Mouse (Mus musculus): ENCODE results near the gene Sgpp1.
"Not testable (repeated sequence)": the region's sequence is repeated elsewhere in the genome, so short reads cannot be mapped to it uniquely, and the experiment has no call there.

The Sgpp1 gene

DNA sequence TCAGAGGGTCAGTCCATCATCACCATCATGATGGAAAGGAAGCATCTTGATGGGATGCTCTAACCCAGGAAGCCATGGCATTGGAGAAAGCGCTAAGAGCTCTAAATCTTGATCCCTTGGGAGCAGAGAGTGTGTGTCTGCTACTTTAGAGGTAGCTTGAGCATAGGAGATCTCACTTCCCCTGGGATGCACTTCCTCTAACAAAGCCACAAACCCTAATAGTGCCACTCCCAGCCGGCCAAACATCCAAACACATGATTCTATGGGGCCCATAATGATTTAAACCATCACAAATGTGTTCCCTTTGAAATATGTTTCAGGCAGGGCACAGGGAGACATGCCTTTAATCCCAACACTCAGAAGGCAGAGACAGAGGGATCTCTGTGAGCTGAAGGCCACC is 46.5 kb downstream of the Sgpp1 start:
- no peak for DNase-seq (ENCODE audit: low read depth, low spot score)

DNA sequence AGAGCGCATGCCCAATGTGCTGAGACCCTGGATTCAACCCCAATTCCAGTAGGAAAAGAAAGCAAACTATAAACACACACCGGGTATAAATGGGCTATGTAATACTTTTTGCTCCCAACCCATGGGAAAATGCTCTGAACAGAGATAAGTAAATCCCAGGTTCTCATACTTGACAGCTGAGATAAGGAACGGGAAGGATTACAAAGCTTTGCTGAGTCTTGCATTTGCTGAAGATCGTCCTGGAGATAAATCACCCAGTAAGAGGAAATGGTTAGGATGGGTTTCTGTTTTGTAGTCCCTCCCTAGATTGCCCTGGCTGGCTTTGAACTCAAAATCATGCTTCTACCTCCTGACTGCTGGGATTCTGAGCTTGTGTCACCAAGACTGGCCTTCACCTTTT is 48.2 kb downstream of the Sgpp1 start:
- no peak for DNase-seq (ENCODE audit: low read depth, low spot score)

DNA sequence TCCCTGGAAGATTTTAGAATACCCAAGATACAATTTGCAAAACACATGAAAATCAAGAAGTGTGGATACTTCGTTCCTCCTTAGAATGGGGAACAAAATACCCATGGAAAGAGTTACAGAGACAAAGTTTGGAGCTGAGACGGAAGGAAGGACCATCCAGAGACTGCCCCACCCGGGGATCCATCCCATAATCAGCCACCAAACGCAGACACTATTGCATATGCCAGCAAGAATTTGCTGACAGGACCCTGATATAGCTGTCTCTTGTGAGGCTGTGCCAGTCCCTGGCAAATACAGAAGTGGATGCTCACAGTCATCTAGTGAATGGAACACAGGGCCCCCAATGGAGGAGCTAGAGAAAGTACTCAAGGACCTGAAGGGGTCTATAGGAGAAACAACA is 51.5 kb downstream of the Sgpp1 start:
- DNase-seq (ENCODE audit: low read depth, low spot score) = not testable (repeated sequence)

DNA sequence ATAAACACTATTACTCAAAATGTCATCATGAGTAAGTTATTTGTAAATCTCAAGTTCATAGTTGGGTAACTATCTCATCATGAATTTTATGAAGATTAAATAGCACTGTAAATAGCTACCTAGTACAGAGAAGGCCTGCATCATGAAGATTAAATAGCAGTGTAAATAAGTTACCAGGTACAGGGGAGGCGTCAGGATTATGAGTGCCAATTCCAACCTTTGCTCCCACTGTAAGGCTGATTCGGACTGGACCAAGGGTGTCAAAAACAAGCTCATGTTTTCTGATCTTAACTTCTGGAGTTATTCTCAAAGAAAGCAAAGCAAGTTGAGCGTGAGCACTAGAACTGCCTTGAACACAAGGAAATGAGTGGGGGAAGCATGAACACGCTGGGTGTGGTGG is 51.9 kb downstream of the Sgpp1 start:
- DNase-seq (ENCODE audit: low read depth, low spot score) = no peak

DNA sequence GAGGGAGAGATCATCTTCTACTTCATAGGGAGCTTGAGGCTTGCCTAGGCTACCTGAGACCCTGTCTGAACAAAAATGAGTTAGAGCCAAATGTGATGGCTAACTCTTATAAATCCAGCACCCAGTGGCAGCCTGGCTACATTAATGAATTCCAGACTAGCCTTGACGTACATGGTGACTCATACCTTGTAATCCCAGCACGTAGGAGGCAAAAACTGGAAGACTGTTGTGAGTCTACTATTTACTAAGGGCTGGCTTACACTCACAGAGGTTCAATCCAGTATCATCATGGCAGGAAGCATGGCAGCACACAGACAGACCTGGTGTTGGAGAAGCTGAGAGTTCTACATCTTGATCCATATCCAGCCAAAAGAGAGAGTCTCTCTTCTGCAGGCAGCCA is 52.7 kb downstream of the Sgpp1 start:
- no peak for DNase-seq (ENCODE audit: low read depth, low spot score)

DNA sequence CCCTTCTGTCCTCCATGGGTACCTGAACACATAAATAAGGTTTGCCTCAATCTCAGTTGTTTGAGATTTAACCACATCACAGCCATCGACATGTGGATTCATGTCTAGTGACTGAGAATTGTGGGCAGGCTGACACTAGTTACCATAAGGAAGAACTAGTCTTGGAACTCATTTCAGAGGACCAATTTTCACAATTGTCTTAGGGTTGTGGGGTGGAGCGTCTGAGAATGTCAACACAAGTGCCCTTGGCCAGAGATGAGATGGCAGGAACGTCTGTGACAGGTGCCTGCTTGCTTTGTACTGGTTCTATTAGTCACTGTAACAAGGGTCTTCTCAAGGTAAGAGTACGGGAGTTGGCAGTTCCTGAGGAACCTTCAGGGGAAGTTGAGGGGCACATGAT is 54.4 kb downstream of the Sgpp1 start:
- DNase-seq (ENCODE audit: low read depth, low spot score) = no peak

DNA sequence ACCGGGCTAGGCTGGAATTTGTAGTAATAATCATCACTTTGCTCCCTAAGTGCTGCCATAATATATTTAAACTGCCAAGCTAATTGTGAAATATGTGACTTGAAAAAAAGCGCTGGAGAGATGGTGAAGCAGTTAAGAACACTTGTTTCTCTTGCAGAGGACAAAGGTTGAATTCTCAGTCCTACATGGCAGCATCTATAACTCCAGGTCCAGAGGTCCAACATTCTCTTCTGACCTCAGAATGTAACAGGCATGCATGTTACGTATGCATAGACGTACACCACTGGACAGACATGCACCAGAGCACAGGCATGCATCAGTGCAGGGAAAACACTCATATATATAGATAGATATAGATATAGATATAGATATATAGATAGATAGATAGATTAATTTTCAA is 57.1 kb downstream of the Sgpp1 start:
- DNase-seq (ENCODE audit: low read depth, low spot score) = no peak

DNA sequence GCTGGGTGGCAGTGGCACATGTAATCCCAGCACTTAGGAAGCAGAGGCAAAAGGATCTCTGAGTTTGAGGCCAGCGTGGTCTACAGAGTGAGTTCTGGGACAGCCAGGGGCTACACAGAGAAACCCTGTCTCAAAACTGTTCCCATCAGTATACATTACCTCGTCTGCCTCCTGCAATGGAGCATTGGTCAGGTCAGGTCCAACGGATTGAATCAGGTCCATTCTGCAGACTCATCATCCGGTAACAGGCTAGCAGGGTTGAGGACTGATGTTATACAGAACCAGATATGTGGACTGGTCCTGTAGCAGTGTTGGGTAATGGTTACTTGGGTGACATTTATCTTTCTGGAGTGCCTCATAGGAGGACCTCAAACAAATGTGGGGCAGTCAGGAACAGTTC is 62.9 kb downstream of the Sgpp1 start:
- no peak for DNase-seq (ENCODE audit: low read depth, low spot score)

DNA sequence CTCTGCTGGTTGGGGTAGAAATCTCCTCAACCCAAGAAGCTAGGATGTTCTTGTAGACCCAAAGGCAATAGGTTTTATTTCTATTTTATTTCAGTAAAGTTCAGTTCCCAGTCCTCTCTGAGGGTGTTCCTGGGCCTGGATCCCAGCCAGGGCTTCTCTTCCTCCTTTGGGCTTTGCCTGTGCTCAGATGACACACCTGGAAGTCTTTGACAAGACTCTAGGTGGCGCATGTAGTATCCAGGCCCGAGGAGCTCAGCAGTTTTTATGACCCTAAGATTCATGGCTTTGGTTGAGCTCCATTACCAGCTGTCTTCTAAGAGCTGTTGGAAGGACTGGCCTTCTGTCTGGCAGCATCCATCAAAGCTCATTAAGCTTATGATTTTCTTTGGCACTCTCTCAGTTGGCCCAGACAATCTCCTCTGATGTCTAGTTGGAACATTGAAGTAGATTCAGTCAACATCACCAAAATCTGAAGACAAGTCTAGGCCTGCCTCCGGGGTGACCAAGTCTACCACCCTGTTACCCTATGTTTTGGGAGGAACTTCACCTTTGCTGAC is 63.7 kb downstream of the Sgpp1 start:
- DNase-seq (ENCODE audit: low read depth, low spot score) = no peak

DNA sequence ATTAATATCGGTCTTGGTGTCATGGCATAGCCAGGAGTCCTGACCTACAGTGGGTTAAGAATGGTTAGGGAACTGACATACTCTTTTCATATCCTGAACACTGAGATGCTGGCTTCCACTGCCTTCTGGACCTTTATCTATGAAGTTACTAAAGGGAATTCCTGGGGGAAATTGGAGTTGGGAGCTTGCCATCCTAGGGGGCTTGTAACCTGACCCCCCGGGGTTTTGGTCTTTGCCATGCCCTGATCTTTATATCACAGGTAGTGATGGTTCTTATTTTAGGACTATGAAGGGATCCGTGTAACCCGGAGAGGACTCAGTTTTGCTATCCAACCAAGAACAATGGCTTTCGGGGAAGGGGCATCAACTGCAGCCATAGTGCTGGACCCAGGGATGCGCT is 64.9 kb downstream of the Sgpp1 start:
- no peak for DNase-seq (ENCODE audit: low read depth, low spot score)

DNA sequence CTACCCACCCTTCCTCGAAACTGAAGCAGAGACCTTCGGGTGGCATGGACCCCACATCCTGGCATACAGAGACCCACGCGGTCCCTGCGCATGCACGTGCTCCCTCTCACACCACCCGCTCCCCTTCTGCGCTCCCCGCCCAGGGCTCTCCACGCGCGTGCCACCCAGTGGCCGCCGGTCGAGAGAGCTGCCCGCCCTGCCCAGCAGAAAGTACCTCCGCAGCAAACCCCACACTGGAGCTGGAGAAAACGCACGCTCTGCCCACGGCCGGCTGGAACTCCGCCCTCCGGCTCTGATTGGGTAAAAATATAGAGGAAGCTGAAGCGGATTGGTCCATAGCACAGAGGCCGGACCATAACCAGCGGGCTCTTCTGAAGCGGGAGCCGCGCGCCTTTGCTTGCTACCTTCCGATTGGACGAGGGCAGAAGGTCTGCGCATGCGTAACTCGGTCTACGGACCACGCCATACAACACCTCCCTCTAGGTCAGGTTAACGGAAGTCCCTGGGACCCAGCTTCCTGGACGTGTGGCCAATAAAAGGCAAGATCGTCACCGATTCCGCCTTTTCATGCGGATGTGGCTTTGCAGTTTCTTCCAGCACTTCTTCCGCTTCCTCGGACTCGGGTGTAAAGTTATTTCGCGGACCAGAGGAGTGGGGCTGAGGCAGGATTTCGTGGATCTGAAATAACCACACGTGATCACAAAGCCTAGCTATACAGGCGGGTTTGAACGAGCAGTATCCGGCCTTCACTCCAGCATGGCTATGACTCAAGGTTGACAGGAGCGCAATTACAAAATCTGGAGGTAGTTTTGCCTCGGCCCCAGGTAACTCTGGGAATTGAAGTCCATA is 66.0 kb downstream of the Sgpp1 start, which contains the start of gene Wdr89:
Wdr89 (minus strand) TSS at position 280 of the 849 bp plus-strand sequence.
- peak; percentile 99 for DNase-seq (ENCODE audit: low read depth, low spot score)

DNA sequence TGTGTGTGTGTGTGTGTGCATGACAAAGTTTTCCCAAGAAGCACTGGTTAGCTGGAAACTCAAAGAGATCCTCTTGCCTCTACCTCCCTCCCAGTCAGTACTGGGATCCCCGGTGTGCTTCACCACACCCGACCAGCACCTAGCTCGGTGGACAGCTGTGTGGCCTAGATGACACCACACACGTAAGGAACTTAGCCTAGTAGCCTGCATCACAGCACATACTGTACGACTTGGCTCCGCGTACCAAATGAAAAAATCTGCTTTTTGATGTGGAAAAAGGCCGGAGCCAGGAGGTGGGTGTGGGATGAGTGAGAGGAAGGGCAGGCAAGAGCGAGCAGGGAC is 66.6 kb downstream of the Sgpp1 start:
- DNase-seq (ENCODE audit: low read depth, low spot score) = no peak

DNA sequence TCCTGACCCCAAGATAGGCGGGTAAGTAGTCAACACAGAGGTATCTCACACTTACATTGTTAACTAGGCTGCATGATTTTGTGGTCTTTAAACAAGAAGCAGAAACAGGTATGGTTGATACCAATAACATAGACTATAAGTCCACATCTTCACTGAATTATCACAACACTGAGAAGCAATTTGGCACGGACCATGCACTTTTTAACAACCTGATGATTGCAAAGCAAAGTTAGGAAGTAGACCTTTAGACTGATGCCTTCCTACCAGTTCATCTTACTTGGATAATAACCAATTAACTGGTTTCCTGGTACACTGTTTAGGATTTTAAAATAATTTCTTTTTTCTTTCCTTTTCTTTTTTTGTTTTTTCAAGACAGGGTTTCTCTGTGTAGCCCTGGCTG is 67.3 kb downstream of the Sgpp1 start:
- no peak for DNase-seq (ENCODE audit: low read depth, low spot score)

DNA sequence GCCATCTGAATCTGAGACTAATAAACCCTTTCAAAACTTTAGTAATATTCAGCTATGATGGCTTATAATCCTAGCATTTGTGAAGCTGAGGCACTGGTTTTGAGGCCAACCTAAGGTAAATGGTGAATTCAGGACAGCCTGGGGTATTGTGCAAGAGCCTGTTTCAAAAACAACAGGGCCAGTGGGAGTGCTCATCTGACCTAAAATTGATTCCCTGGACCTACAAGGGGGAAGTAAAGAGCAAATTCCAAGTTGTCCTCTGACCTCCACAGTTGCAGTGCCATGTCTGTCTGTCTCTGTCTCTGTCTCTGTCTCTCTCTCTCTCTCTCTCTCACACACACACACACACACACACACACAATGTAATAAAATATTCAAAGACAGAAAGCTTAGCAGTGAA is 68.6 kb downstream of the Sgpp1 start:
- DNase-seq (ENCODE audit: low read depth, low spot score) = no peak

DNA sequence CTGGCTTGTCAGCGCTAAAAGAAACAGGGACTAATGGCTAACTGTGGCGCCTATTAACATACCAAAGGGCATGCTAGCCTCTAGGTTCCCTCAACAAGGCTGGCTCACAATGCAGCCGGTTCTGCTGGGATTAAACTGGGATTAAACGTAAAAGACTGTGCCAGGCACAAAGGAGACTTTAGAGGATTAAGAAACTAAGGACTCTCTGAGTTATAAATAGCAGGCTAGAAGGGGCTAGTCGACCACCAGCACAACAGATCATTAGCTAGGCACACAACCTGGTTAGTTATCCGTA is 71.1 kb downstream of the Sgpp1 start:
- DNase-seq (ENCODE audit: low read depth, low spot score) = no peak
